Mouse (Mus musculus): Measurements from ENCODE around the gene Zfp53. TPM values are rescaled to one million over a fixed set of nuclear protein-coding genes. Genes with fewer than 3 reads are reported as not detected.
"Not testable (repeated sequence)": the region's sequence is repeated elsewhere in the genome, so short reads cannot be mapped to it uniquely, and the experiment has no call there.

Zfp53 gene
- polyA plus RNA-seq, 1 experiment from 2014 or later = 5.6 TPM

GRCm38 (mm10) chr17:21478103-21478777, 10.6 kb upstream of the Zfp53 start:
- H3K4me2 ChIP-seq; H3K27ac ChIP-seq (ENCODE audit: poor library complexity, severe bottlenecking); H3K36me3 ChIP-seq; H3K4me1 ChIP-seq (replicated peaks); ATAC-seq (ENCODE audit: insufficient number of reproducible peaks, low FRiP score); H3K4me3 ChIP-seq; H3K9me3 ChIP-seq (replicated peaks); H3K27me3 ChIP-seq (replicated peaks); H3K9ac ChIP-seq: not testable (repeated sequence)
- WGBS = 85% methylated on average over 10 of the region's 10 CpGs

GRCm38 (mm10) chr17:21489500-21490001, 753 bp downstream of the Zfp53 start:
- no peak for ATAC-seq (ENCODE audit: insufficient number of reproducible peaks, low FRiP score)
- Histone ChIP-seq H3K4me1 (replicated peaks) (0 out of 2 replicates have a peak, but pooled peaks cover 6% of the 10 kb centered on the region), H3K9me3 (replicated peaks) (no peaks in the 10 kb centered on the region), H3K27me3 (replicated peaks) (no peaks in the 10 kb centered on the region), H3K27ac (ENCODE audit: poor library complexity, severe bottlenecking) (no peak overlapping the region), H3K9ac (peak overlapping the region; percentile 85), H3K36me3 (peaks cover 7% of the 10 kb centered on the region; the same call in 1 of the 2 replicates), H3K4me2 (peak overlapping the region; percentile 73), H3K4me3 (peak overlapping the region; percentile 88)
- WGBS = 11% methylated on average over 8 of the region's 8 CpGs

GRCm38 (mm10) chr17:21501365-21501764, 12.6 kb downstream of the Zfp53 start:
- peaks cover 17% of the 10 kb centered on the region for H3K36me3 ChIP-seq
- no peak for ATAC-seq (ENCODE audit: insufficient number of reproducible peaks, low FRiP score)

GRCm38 (mm10) chr17:21504524-21504923, 15.7 kb downstream of the Zfp53 start:
- peaks cover 17% of the 10 kb centered on the region for H3K36me3 ChIP-seq
- WGBS = 83% methylated on average over 1 of the region's 1 CpGs
- no peak overlapping the region for H3K4me3 ChIP-seq
- no peaks in the 10 kb centered on the region for H3K9me3 ChIP-seq (replicated peaks)
- no peak overlapping the region for H3K9ac ChIP-seq
- H3K4me1 ChIP-seq (replicated peaks) = no peaks in the 10 kb centered on the region
- no peak for ATAC-seq (ENCODE audit: insufficient number of reproducible peaks, low FRiP score)
- H3K4me2 ChIP-seq = no peak overlapping the region
- H3K27ac ChIP-seq (ENCODE audit: poor library complexity, severe bottlenecking) = no peak overlapping the region
- H3K27me3 ChIP-seq (replicated peaks) = no peaks in the 10 kb centered on the region

More at GRCm38 (mm10) chr17:21501365-21501764, 12.6 kb downstream of the Zfp53 start:
- H3K4me3 ChIP-seq = no peak overlapping the region
- WGBS = 72% methylated on average over 1 of the region's 1 CpGs
- no peak overlapping the region for H3K4me2 ChIP-seq
- no peak overlapping the region for H3K9ac ChIP-seq
- 0 out of 2 replicates have a peak, but pooled peaks cover 3% of the 10 kb centered on the region for H3K9me3 ChIP-seq (replicated peaks)
- no peak overlapping the region for H3K27ac ChIP-seq (ENCODE audit: poor library complexity, severe bottlenecking)
- H3K4me1 ChIP-seq (replicated peaks) = no peaks in the 10 kb centered on the region
- no peaks in the 10 kb centered on the region for H3K27me3 ChIP-seq (replicated peaks)

- H3K9me3 ChIP-seq (replicated peaks) = no peaks in the 10 kb centered on the region
- H3K27ac ChIP-seq (ENCODE audit: poor library complexity, severe bottlenecking) = no peak overlapping the region
- 88% methylated on average over 3 of the region's 3 CpGs for WGBS
- no peaks in the 10 kb centered on the region for H3K4me1 ChIP-seq (replicated peaks)
- no peak for ATAC-seq (ENCODE audit: insufficient number of reproducible peaks, low FRiP score)
- peaks cover 19% of the 10 kb centered on the region for H3K36me3 ChIP-seq
- no peak overlapping the region for H3K4me3 ChIP-seq
- H3K4me2 ChIP-seq = no peak overlapping the region
- H3K9ac ChIP-seq = no peak overlapping the region
- no peaks in the 10 kb centered on the region for H3K27me3 ChIP-seq (replicated peaks)
Observed at GRCm38 (mm10) chr17:21506258-21506657, 17.5 kb downstream of the Zfp53 start.

- no peak for ATAC-seq (ENCODE audit: insufficient number of reproducible peaks, low FRiP score)
- Histone ChIP-seq H3K9me3 (replicated peaks) (no peaks in the 10 kb centered on the region; the same call in 1 of the 2 replicates), H3K9ac (no peak overlapping the region), H3K4me1 (replicated peaks) (no peaks in the 10 kb centered on the region), H3K4me3 (no peak overlapping the region), H3K4me2 (no peak overlapping the region), H3K27ac (ENCODE audit: poor library complexity, severe bottlenecking) (no peak overlapping the region), H3K36me3 (peaks cover 24% of the 10 kb centered on the region), H3K27me3 (replicated peaks) (no peaks in the 10 kb centered on the region)
Observed at GRCm38 (mm10) chr17:21509756-21510155, 21.0 kb downstream of the Zfp53 start.

- Histone ChIP-seq H3K4me2 (peak overlapping the region; percentile 76), H3K9me3 (replicated peaks) (no peaks in the 10 kb centered on the region; the same call in 1 of the 2 replicates), H3K9ac (no peak overlapping the region), H3K36me3 (peaks cover 8% of the 10 kb centered on the region), H3K4me1 (replicated peaks) (no peaks in the 10 kb centered on the region), H3K27ac (ENCODE audit: poor library complexity, severe bottlenecking) (peak overlapping the region; percentile 85; the same call in 1 of the 2 replicates), H3K4me3 (peak overlapping the region; percentile 57), H3K27me3 (replicated peaks) (no peaks in the 10 kb centered on the region)
- WGBS = 2% methylated on average over 8 of the region's 8 CpGs
- peak; percentile 56; the same call in 1 of the 2 replicates for ATAC-seq (ENCODE audit: insufficient number of reproducible peaks, low FRiP score)
Observed at GRCm38 (mm10) chr17:21515403-21516105, 26.8 kb downstream of the Zfp53 start.

GRCm38 (mm10) chr17:21516201-21517129, 27.7 kb downstream of the Zfp53 start:
- Histone ChIP-seq H3K4me1 (replicated peaks) (no peaks in the 10 kb centered on the region), H3K27ac (ENCODE audit: poor library complexity, severe bottlenecking) (peak overlapping the region; percentile 85), H3K4me3 (peak overlapping the region; percentile 57), H3K9ac (peak overlapping the region; percentile 74), H3K27me3 (replicated peaks) (no peaks in the 10 kb centered on the region), H3K9me3 (replicated peaks) (no peaks in the 10 kb centered on the region; the same call in 1 of the 2 replicates), H3K36me3 (peaks cover 4% of the 10 kb centered on the region), H3K4me2 (peak overlapping the region; percentile 76)
- under 1% methylated on average over 37 of the region's 37 CpGs for WGBS
- peak; percentile 93 for ATAC-seq (ENCODE audit: insufficient number of reproducible peaks, low FRiP score)

GRCm38 (mm10) chr17:21517130-21517671, 28.4 kb downstream of the Zfp53 start:
- Histone ChIP-seq H3K27me3 (replicated peaks) (no peaks in the 10 kb centered on the region), H3K9ac (peak overlapping the region; percentile 74), H3K9me3 (replicated peaks) (no peaks in the 10 kb centered on the region; the same call in 1 of the 2 replicates), H3K4me3 (peak overlapping the region; percentile 57), H3K4me2 (peak overlapping the region; percentile 76), H3K27ac (ENCODE audit: poor library complexity, severe bottlenecking) (peak overlapping the region; percentile 85), H3K4me1 (replicated peaks) (no peaks in the 10 kb centered on the region), H3K36me3 (peaks cover under 1% of the 10 kb centered on the region)
- WGBS = 42% methylated on average over 4 of the region's 4 CpGs
- ATAC-seq (ENCODE audit: insufficient number of reproducible peaks, low FRiP score) = no peak

GRCm38 (mm10) chr17:21526270-21526669, 37.5 kb downstream of the Zfp53 start:
- Histone ChIP-seq H3K36me3 (no peaks in the 10 kb centered on the region), H3K27ac (ENCODE audit: poor library complexity, severe bottlenecking) (no peak overlapping the region), H3K4me2 (no peak overlapping the region), H3K27me3 (replicated peaks) (no peaks in the 10 kb centered on the region), H3K4me3 (no peak overlapping the region), H3K4me1 (replicated peaks) (no peaks in the 10 kb centered on the region), H3K9me3 (replicated peaks) (no peaks in the 10 kb centered on the region), H3K9ac (no peak overlapping the region)
- no peak for ATAC-seq (ENCODE audit: insufficient number of reproducible peaks, low FRiP score)

All from heart, embryonic 12.5 days (tissue).